In genomic region chr6:121106711-121107405, GRCm38 (mm10) we compare ENCODE assay signal across 15 mouse cellular contexts. TPM values are rescaled to one million over a fixed set of nuclear protein-coding genes. Genes with fewer than 3 reads are reported as not detected.
DNase-seq lines count a peak whose midpoint lies in the region; ATAC-seq and TF ChIP-seq lines count a peak whose summit lies in the region.
"Had no signal": no experiment of that assay in that cellular context is flagged by ENCODE, and none has a peak within 500 bp of the region (broad histone marks: within the 10 kb centered on the region; RNA-seq: fewer than 3 reads in every experiment).

No protein-coding gene starts in this region.

- peak overlapping the region; percentile 15; the same call in 1 of the 2 replicates for H3K27ac ChIP-seq in liver, embryonic 15.5 days (replicated peaks)
- no peak overlapping the region for H3K27ac ChIP-seq in liver, postnatal 0 days (ENCODE audit: low read depth)
- H3K27ac ChIP-seq: forebrain, embryonic 10.5 days; heart, embryonic 10.5 days; liver, embryonic 14.5 days; midbrain, embryonic 12.5 days had no signal

- peaks cover 57% of the 10 kb centered on the region for H3K36me3 ChIP-seq in liver, embryonic 15.5 days (replicated peaks)
- H3K36me3 ChIP-seq in liver, postnatal 0 days (replicated peaks; ENCODE audit: insufficient read depth, low read length) = peaks cover 9% of the 10 kb centered on the region; the same call in 1 of the 2 replicates
- H3K36me3 ChIP-seq: midbrain, embryonic 12.5 days had no signal

- no peak overlapping the region for H3K4me2 ChIP-seq in liver, embryonic 15.5 days
- H3K4me2 ChIP-seq in liver, postnatal 0 days (ENCODE audit: low read depth, low read length) = no peak overlapping the region
- H3K4me2 ChIP-seq: midbrain, embryonic 12.5 days had no signal

- no peak for TF ChIP-seq EP300 in liver, postnatal 0 days (IDR thresholded peaks at IDR 0.05; ENCODE audit: low read depth)

- no peaks in the 10 kb centered on the region for H3K27me3 ChIP-seq in liver, embryonic 15.5 days
- no peaks in the 10 kb centered on the region for H3K27me3 ChIP-seq in liver, postnatal 0 days (ENCODE audit: insufficient read depth, low read length)
- H3K27me3 ChIP-seq: midbrain, embryonic 12.5 days had no signal

- H3K4me1 ChIP-seq in liver, embryonic 15.5 days (replicated peaks) = peaks cover 92% of the 10 kb centered on the region
- H3K4me1 ChIP-seq in liver, postnatal 0 days (ENCODE audit: insufficient read depth) = peaks cover 45% of the 10 kb centered on the region

- H3K9me3 ChIP-seq in liver, embryonic 15.5 days (replicated peaks) = no peaks in the 10 kb centered on the region
- no peaks in the 10 kb centered on the region for H3K9me3 ChIP-seq in liver, postnatal 0 days (ENCODE audit: low read length)
- H3K9me3 ChIP-seq: forebrain, embryonic 10.5 days; G1E; heart, embryonic 10.5 days; midbrain, embryonic 12.5 days had no signal

- H3K9ac ChIP-seq in liver, embryonic 15.5 days = no peak overlapping the region
- no peak overlapping the region for H3K9ac ChIP-seq in liver, postnatal 0 days (replicated peaks)
- H3K9ac ChIP-seq: liver, embryonic 14.5 days; midbrain, embryonic 12.5 days had no signal

- peak; percentile 68 for DNase-seq in gastrocnemius, adult 18-20 months (ENCODE audit: low spot score)
- DNase-seq in gastrocnemius, postnatal 4 days (ENCODE audit: low spot score in 2 of 2) = no peak
- DNase-seq in liver, postnatal 0 days = no peak
- peak; percentile 55 to 62 for DNase-seq in cerebellum, postnatal 36 days
- DNase-seq in kidney, postnatal 36 days = peak; percentile 80 to 81
- no peak for DNase-seq in lung, postnatal 10 days
- DNase-seq: adrenal gland, postnatal 25 days; lung, postnatal 36 days had no signal

- no peak overlapping the region for H3K4me3 ChIP-seq in liver, embryonic 15.5 days (replicated peaks)
- H3K4me3 ChIP-seq in liver, postnatal 0 days (ENCODE audit: low read depth, low read length) = no peak overlapping the region
- H3K4me3 ChIP-seq: forebrain, embryonic 10.5 days; heart, embryonic 10.5 days; midbrain, embryonic 12.5 days had no signal

- ATAC-seq in liver, embryonic 15.5 days (ENCODE audit: insufficient read depth) = no peak
- ATAC-seq in liver, postnatal 0 days = no peak
- no peak for ATAC-seq in megakaryocyte, adult 5-6 weeks (ENCODE audit: poor library complexity, severe bottlenecking)

- 83% methylated on average over 16 of the region's 16 CpGs for WGBS in liver, embryonic 15.5 days (ENCODE audit: insufficient replicate concordance)
- WGBS in liver, postnatal 0 days (ENCODE audit: insufficient replicate concordance) = 85% methylated on average over 16 of the region's 16 CpGs

- TF ChIP-seq CTCF in liver, postnatal 0 days (IDR thresholded peaks at IDR 0.05; ENCODE audit: low read depth) = no peak

RNA-seq across cellular contexts. Expression of gene Mical3, which starts 23.9 kb away (rescaled TPM):
- total RNA-seq in gastrocnemius, adult 18-20 months (2021) = 10 to 100 TPM; 46.0 to 59.0 TPM
- total RNA-seq in gastrocnemius, postnatal 4 days (2021) = 100 to 1,000 TPM in 1 of 2 experiments, 10 to 100 TPM in 1; 99.9 to 103 TPM
- polyA plus RNA-seq in liver, embryonic 15.5 days (2015; fragmentation: Nextera tagmentation; extraction: Ambion mirVana) = 8.7 and 11.5 TPM in 2 replicates
- polyA plus RNA-seq in liver, postnatal 0 days (2015; fragmentation: Nextera tagmentation; extraction: Ambion mirVana) = 4.0 and 4.5 TPM in 2 replicates
- total RNA-seq in megakaryocyte, adult 5-6 weeks (2015) = 4.3 and 7.7 TPM in 2 replicates
- 2.4 TPM in 2 replicates for total RNA-seq in megakaryocyte, adult 5-6 weeks (2017)

Comparison
In these comparisons a context has a peak if more than half of its experiments do, and no peak if none do; other contexts are left out.
1. DNase-seq: peak in gastrocnemius, adult 18-20 months (single experiment), cerebellum, postnatal 36 days (2 of 2) and kidney, postnatal 36 days (2 of 2); none in gastrocnemius, postnatal 4 days (0 of 2), liver, postnatal 0 days (single experiment) and lung, postnatal 10 days (single experiment).
2. RNA of gene Mical3, which starts 23.9 kb away (total RNA-seq): 99.9 to 103 TPM in gastrocnemius, postnatal 4 days and 46.0 to 59.0 TPM in gastrocnemius, adult 18-20 months; 2.4 to 7.7 TPM in megakaryocyte, adult 5-6 weeks; every median in the first group is over 4 times any median in the second.